Mouse (Mus musculus): ENCODE measurements at regions not wholly inside any gene's neighbourhood (a gene's known extent, or its start where the extent isn't known, plus 50 kb on each side); places are given as distances from the start of the nearest gene placed in this dataset.

DNA sequence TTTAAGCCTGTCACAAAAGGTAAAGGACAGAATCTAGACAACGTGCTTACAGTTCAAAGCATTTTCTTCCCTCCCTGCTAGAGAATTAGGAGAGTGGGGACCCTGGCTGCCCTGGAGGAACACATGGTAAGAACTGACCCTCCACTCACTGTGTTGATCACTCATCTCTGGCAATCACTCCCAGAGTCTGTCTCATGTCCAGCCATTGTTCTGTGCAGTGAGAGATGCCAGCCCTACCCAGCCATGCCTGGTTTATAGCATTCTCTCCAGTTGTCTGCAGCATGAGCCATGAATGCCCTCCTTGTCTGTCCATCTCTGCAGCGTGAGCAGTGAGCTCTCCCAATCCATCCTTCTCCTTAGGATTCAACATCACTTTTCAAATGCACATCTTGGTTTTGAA is 124.5 kb upstream of the 1700025G04Rik start:
- no peak for DNase-seq (ENCODE audit: low read depth, low spot score)
- no peak for TF ChIP-seq CTCF (IDR thresholded peaks at IDR 0.05)
- ATAC-seq = no peak
- CTCF ChIA-PET = no interaction called here
- in situ Hi-C loops (cut with MboI; ENCODE audit: low pct_unique_long_range_greater_than_20kb) = no loop called here
- H3K27me3 ChIP-seq = no peaks in the 10 kb centered on the region
- POLR2A ChIA-PET = no interaction called here

- in situ Hi-C loops (cut with MboI; ENCODE audit: low pct_unique_long_range_greater_than_20kb) = no loop called here
- POLR2A ChIA-PET = interaction anchor here (0.7 kb wide), 1 partner anchor 208 kb away, joined by 8 read pairs; no protein-coding TSS in a partner anchor
- TF ChIP-seq CTCF (IDR thresholded peaks at IDR 0.05) = no peak
- DNase-seq (ENCODE audit: low read depth, low spot score) (no peak), ATAC-seq (no peak)
- no peaks in the 10 kb centered on the region for H3K27me3 ChIP-seq
- CTCF ChIA-PET = no interaction called here
Observed at GRCm38 (mm10) chr1:152203187-152203586, 113.3 kb upstream of the 1700025G04Rik start.

DNA sequence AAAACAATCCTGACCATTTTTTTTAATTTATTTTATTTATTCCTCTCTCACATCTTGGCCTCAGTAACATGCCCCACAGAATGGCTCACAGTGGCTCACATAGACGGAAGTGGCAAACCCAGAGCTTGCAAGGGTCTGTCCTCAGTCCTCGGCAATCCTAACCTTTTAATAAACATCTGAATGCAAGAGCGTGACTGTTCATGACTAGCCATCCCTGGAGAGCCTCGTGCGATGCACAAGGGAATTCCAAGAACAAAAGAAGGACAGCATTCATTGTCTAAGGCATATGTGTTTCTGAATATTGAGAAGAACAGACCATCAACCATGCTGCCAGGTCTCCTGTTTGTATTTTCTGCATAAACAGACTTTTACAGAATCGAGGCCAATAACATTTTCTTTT is 98.8 kb upstream of the 1700025G04Rik start:
- in situ Hi-C loops (cut with MboI; ENCODE audit: low pct_unique_long_range_greater_than_20kb) = no loop called here
- H3K27me3 ChIP-seq = no peaks in the 10 kb centered on the region
- ATAC-seq = no peak
- no peak for DNase-seq (ENCODE audit: low read depth, low spot score)
- no peak for TF ChIP-seq CTCF (IDR thresholded peaks at IDR 0.05)
- POLR2A ChIA-PET = no interaction called here
- CTCF ChIA-PET = no interaction called here

- POLR2A ChIA-PET = no interaction called here
- CTCF ChIA-PET = no interaction called here
- no peak for TF ChIP-seq CTCF (IDR thresholded peaks at IDR 0.05)
- no peak for DNase-seq (ENCODE audit: low read depth, low spot score)
- in situ Hi-C loops (cut with MboI; ENCODE audit: low pct_unique_long_range_greater_than_20kb) = no loop called here
- no peaks in the 10 kb centered on the region for H3K27me3 ChIP-seq
- no peak for ATAC-seq
Observed at GRCm38 (mm10) chr1:152184956-152185355, 95.0 kb upstream of the 1700025G04Rik start.

DNA sequence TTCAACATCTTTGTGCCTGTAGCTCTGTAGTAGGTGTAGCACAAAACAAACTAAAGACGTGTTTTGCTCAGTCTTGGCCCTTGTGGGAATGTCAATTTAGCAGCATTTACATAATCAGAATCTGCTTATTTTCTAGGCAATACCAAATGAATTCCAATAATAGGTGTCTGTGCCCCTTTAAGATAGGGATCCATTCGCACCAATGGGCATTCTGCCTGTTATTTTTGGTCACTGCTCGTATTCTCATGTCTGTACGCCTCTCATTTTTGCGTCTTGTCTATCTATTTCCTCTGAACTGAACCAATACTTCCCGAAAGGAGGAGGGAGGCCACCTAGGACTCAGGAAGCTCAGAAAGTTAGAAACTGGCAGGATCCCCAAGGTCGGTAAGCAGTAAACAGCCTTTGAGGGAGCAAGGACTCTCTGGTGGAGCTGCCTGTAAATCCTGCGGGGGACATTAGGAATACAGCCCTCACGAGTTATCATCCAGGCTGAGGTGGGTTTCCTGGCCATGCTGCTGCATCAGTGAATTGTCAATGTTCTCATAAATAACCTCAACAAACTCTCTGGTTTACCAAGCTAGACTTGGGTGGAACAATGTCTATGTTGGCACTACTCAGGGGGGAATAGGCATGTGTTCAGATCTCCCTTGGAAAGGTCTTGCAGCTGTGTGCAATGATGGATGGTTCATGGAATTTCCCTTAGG is 86.5 kb upstream of the 1700025G04Rik start:
- DNase-seq (ENCODE audit: low read depth, low spot score) (no peak), ATAC-seq (no peak)
- POLR2A ChIA-PET = no interaction called here
- CTCF ChIA-PET = interaction anchor here (0.9 to 1.2 kb wide), 2 partner anchors 9 to 70 kb away, joined by 3 read pairs; no protein-coding TSS in a partner anchor
- no peaks in the 10 kb centered on the region for H3K27me3 ChIP-seq
- in situ Hi-C loops (cut with MboI; ENCODE audit: low pct_unique_long_range_greater_than_20kb) = no loop called here
- TF ChIP-seq CTCF (IDR thresholded peaks at IDR 0.05) = no peak

GRCm38 (mm10) chr1:152175691-152176090 is 85.8 kb upstream of the 1700025G04Rik start:
- POLR2A ChIA-PET = no interaction called here

GRCm38 (mm10) chr1:152174464-152174863 is 84.5 kb upstream of the 1700025G04Rik start:
- ChIA-PET CTCF (no interaction called here), POLR2A (no interaction called here)
- TF ChIP-seq CTCF (IDR thresholded peaks at IDR 0.05) = no peak
- no peak for DNase-seq (ENCODE audit: low read depth, low spot score)
- in situ Hi-C loops (cut with MboI; ENCODE audit: low pct_unique_long_range_greater_than_20kb) = no loop called here
- no peaks in the 10 kb centered on the region for H3K27me3 ChIP-seq
- ATAC-seq = no peak

More at GRCm38 (mm10) chr1:152175691-152176090, 85.8 kb upstream of the 1700025G04Rik start:
- ATAC-seq (no peak), DNase-seq (ENCODE audit: low read depth, low spot score) (no peak)
- CTCF ChIA-PET = interaction anchor here (0.9 to 1.2 kb wide), 2 partner anchors 9 to 70 kb away, joined by 3 read pairs; no protein-coding TSS in a partner anchor
- in situ Hi-C loops (cut with MboI; ENCODE audit: low pct_unique_long_range_greater_than_20kb) = no loop called here
- H3K27me3 ChIP-seq = no peaks in the 10 kb centered on the region
- no peak for TF ChIP-seq CTCF (IDR thresholded peaks at IDR 0.05)

DNA sequence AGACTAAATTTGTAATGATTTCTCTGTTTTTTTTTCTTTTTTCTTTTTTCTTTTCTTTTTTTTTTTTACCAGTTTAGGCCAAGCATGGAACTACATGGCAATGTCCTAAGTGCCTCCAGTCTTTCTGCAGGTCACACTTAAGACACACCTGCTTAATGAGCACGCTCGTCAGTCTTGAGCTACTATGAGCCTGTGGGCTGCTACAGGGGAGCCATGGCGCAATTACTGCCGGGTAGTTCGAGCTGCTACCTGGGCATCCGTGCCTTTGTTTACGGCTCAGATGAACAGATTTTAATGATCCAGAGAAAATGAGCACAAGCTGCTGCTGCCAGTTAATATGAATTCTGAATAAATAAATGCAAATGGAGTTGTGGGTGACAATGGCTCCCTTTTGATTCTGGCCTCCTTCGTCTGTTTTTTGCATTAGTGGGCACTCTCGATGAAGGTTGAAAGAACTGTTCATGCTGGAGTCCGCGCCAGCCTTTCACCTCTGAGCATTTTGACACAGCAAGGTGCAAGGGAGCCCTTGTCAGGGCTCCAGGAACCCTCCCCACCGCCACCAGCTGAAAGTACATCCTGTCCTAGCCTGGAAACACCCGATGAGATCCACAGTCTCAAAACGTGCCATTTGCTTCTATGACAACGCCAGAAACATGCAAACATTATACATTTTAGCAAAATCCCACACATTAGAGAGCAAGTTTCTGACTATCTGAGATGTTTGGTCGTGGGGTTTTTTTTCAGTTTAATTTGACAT is 81.3 kb upstream of the 1700025G04Rik start:
- TF ChIP-seq CTCF (IDR thresholded peaks at IDR 0.05) = no peak
- no peaks in the 10 kb centered on the region for H3K27me3 ChIP-seq
- in situ Hi-C loops (cut with MboI; ENCODE audit: low pct_unique_long_range_greater_than_20kb) = no loop called here
- POLR2A ChIA-PET = no interaction called here
- ATAC-seq (no peak), DNase-seq (ENCODE audit: low read depth, low spot score) (no peak)
- CTCF ChIA-PET = interaction anchor here (1.1 kb wide), 1 partner anchor 56 kb away, joined by 3 read pairs; no protein-coding TSS in a partner anchor

DNA sequence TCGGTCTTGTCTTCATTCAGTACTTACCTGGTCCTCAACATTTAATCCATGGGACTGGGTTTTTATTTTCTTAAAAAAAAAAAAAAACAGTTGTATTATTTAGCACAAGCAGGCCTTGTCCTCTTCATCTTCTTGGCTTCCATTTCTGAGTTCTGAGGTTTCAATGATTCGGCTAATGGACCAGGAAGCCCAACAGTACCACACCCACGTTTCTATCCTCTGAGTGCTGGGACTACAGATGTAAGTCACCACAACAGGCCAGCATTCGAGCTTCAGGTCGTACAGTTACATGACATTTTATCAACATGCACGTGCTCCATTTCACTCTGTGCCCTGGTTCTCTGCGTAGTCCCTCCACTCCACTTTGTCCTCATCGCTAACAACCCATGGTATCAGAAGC is 80.7 kb upstream of the 1700025G04Rik start:
- ChIA-PET POLR2A (no interaction called here), CTCF (interaction anchor here (1.1 kb wide), 1 partner anchor 56 kb away, joined by 3 read pairs; no protein-coding TSS in a partner anchor)
- DNase-seq (ENCODE audit: low read depth, low spot score) (no peak), ATAC-seq (no peak)
- TF ChIP-seq CTCF (IDR thresholded peaks at IDR 0.05) = no peak
- no peaks in the 10 kb centered on the region for H3K27me3 ChIP-seq
- in situ Hi-C loops (cut with MboI; ENCODE audit: low pct_unique_long_range_greater_than_20kb) = no loop called here

DNA sequence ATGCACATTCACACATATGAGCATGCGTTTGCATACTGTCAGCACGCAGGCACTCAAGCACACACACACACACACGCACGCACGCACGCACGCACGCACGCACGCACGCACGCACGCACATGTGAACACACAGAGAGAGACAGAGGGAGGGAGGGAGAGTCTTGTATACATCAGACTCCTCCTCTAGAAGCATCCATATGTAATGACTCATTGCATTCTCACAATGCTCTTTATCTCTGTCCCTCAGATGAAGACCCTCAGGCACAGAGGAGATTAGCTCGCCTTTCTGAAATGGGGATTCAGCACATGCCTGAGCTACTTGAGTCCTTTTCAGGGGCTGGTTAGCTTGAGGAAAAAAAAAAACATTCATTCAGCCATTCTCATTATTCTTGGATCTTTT is 79.6 kb upstream of the 1700025G04Rik start:
- DNase-seq (ENCODE audit: low read depth, low spot score) (no peak), ATAC-seq (no peak)
- POLR2A ChIA-PET = interaction anchor here (0.6 kb wide), 1 partner anchor 21 kb away, joined by 8 read pairs; no protein-coding TSS in a partner anchor
- no peak for TF ChIP-seq CTCF (IDR thresholded peaks at IDR 0.05)
- CTCF ChIA-PET = interaction anchor here (1.8 kb wide), 1 partner anchor 26 kb away, joined by 5 read pairs; no protein-coding TSS in a partner anchor
- H3K27me3 ChIP-seq = no peaks in the 10 kb centered on the region
- in situ Hi-C loops (cut with MboI; ENCODE audit: low pct_unique_long_range_greater_than_20kb) = no loop called here

GRCm38 (mm10) chr1:152168284-152168683 is 78.4 kb upstream of the 1700025G04Rik start:
- H3K27me3 ChIP-seq = no peaks in the 10 kb centered on the region
- CTCF ChIA-PET = interaction anchor here (1.8 kb wide), 1 partner anchor 25 kb away, joined by 5 read pairs; no protein-coding TSS in a partner anchor
- no peak for DNase-seq (ENCODE audit: low read depth, low spot score)
- ATAC-seq = no peak
- POLR2A ChIA-PET = no interaction called here
- no peak for TF ChIP-seq CTCF (IDR thresholded peaks at IDR 0.05)
- in situ Hi-C loops (cut with MboI; ENCODE audit: low pct_unique_long_range_greater_than_20kb) = no loop called here

Measured in Patski (cell line).